Mouse (Mus musculus): ENCODE measurements around the gene Rxra. TPM values are rescaled to one million over a fixed set of nuclear protein-coding genes. Genes with fewer than 3 reads are reported as not detected.
A peak's percentile ranks its signal among the peaks of the same experiment; 100 is the strongest.

Rxra gene
- total RNA-seq, 4 experiments from 2014 or later = 127 to 155 (median 141) TPM

DNA sequence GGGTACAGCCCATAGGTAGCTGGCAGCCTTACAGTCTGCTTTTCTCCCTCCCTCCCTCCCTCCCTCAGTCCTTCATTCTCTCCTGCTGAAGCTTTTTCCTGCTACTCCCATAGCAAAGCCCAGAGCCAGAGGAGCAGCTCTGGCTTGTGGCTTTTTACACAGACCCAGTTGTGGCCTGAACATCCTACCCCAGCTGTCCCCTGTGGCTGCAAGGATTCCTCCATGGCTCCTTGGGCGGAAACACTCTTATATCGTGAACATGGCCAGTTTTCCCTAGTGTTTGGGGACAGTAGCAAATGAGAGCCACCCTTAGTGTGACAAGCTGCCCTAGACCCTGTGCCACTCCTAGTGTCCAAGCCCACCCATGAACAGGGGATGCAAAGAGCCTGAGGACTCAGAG, 58.6 kb downstream of the Rxra start:
- DNase-seq (ENCODE audit: low spot score in 2 of 2) = no peak

DNA sequence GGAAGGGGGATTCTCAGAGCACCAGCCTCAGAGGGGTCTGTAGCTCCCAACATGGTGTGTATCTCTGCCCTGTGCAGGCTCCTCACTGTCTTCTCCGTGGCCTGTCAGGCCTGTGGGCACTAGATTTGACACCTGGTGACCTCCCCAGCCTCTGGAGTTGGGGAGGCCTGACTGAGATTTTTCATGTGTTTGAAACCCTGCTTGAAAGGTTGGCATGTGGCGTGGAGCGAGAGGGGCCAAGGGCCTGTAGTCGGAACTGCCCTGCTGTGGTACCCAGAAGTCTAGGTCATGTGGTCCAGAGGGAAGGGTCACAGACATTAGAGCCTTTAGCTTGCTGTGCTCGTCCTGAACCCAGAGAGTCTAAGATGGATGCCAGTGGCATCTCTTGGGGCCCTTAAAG, 60.6 kb downstream of the Rxra start:
- DNase-seq (ENCODE audit: low spot score in 2 of 2) = no peak

DNA sequence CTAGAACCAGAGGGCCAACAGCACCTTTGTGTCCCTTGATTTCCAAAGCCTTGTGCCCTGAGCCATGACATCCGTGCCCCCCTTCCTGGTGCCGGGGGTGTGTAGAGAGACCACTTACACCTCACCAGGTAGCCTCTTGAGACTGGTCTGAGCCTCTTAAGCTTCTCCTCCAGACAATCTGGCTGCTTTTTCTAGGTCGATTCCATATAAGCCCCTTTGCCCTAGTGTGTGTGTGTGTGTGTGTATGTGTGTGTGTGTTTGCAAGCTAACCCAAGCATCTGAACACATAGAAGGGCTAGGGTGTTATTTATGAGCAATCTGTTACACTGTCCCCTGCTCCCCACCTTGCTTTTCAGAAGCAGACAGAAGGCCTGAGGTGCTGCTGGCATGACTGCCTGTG, 62.2 kb downstream of the Rxra start:
- no peak for DNase-seq (ENCODE audit: low spot score in 2 of 2)

DNA sequence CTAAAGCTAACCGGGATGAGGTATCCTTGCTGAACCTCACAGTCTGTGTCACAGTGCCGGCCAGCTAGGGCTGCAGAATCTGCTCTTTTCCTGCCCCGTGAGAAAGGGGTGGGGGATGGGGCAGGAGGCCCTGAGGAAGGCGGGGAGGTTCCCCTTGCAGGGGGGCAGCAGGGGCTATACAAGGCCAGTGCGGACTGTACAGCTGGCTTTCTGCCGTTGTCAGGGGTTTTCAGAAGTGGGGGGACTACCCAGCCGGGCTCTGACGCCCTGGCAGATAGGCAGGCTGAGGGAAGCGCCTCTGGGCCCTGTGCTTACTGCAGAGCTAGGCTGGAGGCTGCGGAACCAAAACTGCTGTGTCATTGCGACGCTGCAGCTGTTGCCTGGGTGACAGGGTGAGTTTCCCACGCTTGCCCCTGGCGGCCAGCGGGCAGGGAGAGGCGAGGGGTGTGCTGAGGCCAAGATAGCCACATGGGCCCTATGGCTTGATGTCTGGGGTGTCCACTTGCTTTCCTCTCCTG, 63.9 kb downstream of the Rxra start:
- peak; percentile 82 to 85 for DNase-seq (ENCODE audit: low spot score in 2 of 2)

DNA sequence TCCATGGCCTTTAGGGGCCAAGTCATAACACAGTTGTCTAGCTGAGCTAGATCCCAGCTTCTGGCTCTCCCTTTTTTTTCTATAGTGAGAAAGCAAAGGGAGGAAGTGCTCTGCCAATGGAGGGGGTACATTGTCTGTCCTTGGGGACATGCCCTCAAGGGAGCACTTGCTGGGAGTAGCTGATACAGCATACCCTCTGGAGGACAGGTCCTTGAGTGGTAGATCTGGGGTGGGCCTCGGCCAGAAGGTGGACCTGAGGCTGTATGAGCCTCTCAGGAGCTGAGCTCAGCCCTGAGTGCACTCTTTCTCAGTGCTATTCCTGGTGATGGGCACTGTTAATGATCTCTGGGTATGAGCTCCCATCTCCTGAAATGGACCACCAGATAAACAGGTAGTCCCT, 66.9 kb downstream of the Rxra start:
- DNase-seq (ENCODE audit: low spot score in 2 of 2) = no peak

DNA sequence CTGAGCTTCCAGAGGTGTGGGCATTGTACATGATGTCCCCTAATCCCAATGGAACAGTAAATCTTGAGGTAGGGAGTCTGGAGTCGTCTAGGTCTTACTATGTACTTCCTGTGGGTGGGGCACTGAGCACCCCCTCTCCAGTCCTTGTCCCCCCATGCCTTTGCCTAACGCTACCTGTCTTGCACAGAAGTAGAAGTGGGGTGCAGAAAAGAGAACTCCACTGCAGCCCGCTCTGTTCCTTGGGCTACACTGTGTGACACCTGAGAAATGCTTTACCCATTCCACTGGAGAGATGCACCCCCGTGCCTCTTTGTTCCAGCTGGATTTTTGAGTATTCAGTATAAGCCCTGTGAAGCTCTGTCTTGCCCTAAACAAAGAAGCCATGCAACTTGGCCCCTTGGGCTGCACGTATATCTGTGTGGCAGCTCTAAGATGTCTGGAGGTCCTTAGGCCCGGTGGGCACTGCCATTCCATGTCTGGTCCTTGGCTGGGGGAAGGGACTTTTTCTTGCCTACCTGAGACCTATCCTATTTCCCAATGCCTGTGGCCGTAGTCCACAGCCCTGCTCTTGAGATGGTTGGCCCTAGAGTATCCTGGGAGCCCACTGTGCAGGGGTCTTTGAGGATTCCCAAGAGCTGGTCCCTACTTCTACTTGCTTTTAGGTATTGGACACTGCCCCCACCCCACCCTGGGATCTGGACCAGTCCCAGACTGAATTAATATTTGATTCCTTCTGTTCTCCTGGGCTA, 67.8 kb downstream of the Rxra start:
- no peak for DNase-seq (ENCODE audit: low spot score in 2 of 2)

DNA sequence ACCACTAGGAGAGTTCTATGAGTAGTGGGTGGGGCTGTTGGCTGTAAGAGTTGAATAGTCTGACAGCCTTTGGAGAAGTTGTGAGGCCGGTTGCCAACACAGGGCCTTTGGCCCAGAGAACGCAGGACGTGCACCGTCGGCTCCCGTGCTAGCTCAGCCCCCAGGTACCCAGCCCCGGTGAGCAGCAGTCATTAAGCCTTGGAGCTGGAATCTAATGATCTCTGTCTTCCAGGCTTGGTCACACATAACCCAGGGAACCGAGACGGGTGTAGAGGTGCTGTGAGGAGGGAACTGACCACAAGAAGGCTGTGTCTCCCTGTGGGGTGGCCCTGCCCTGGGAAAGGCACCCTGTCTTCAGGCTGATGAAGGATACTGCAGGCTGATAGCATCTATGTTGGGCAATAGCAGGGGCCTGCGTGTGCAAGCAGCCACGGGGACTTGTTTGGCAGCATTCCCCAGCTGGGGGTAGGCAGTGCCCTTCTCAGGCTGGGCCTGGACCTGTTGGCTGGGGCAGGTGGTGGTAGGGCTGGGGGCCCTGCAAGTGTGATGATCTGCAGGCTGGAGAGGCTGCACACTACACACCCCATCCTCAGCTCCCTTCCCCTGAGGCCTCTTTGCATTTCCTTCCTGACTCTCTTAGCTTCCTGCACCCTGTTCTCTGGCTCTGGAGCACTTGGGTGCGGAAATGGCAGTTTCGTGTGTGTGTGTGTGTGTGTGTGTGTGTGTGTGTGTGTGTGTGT, 68.5 kb downstream of the Rxra start:
- no peak for DNase-seq (ENCODE audit: low spot score in 2 of 2)

DNA sequence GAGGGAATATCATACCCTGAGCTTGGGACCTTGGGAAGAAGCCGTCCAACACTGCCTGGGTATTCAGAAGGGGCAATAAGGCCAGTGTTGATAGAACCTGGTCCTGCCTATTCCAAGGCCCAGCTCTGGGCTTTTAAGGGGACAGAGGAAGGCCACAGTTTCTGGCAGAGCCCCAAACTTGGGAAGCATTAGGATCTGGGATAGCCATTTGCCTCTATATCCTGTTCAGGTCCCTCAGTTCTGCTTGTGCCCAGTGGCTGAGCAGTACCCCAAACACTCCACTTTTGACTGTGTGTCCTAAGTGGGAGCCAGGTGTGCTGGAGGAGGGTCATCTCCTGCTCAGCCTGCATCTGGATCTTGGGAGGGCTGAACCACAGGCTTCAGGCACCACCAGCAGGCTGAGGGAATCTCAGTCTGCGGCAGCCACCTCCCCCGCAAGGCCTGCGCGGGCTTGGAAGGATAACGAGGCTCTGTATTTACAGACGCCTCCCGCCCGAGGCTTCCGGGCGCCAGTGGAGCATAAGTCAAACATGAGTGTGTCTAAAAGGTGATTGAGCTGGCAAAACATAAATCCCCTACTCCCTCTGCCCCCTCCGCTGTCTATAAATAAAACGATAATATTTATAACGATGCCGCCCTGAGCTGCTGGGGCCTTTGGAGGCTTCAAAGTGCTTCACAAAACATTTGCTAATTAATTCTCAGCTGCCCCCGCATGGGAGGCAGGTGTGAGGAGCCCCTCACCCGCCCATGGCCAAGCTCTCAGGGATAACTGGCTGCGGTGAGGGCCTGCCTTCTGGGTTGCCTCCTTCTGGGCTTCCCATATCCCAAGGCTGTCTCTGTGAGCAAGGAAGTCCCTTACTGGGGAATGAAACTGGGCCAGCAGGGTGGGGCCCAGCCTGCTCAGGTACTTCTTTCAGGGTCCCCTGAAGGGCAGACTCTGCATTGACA, 69.7 kb downstream of the Rxra start:
- peak in 1 of 2 experiments; percentile 37 for DNase-seq (ENCODE audit: low spot score in 2 of 2)

DNA sequence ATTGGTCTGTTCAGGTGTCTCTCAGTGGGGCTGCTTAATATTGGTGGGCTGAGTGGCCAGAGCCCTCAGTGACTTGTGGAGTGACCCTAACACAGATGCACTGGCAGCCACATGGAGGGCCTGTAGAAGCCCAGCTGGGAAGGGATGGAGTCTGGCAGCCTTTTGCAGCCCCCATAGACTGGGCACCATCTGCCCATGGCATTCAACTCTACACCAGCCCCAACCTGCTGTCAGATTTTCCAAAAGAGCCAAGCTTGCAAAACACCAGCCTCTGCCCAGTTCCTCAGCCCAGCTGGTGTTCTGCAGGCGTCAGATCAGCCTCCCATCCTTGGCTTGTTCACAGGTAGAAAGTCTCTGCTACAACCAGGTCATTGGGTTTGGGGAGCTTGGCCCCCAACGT, 70.6 kb downstream of the Rxra start:
- no peak for DNase-seq (ENCODE audit: low spot score in 2 of 2)

DNA sequence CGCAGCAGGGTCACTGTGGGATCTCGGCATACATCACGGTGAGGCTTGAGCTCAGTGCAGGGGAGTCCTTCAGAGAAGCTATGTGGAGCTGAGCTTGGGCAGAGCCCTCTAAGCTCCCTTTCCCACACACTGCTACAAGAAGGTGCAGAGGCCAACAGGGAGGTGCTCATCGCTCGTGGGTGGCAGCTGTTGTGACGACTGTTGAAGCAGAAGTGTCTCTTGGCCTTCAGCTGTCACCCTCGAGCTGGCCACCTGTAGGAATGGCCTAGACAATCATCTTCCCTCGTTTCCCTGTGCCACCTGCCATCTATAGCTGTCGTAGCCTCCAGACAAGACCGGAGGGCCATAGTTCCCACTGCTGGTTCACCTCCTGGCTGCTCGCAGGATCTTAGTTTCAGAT, 72.7 kb downstream of the Rxra start:
- no peak for DNase-seq (ENCODE audit: low spot score in 2 of 2)

DNA sequence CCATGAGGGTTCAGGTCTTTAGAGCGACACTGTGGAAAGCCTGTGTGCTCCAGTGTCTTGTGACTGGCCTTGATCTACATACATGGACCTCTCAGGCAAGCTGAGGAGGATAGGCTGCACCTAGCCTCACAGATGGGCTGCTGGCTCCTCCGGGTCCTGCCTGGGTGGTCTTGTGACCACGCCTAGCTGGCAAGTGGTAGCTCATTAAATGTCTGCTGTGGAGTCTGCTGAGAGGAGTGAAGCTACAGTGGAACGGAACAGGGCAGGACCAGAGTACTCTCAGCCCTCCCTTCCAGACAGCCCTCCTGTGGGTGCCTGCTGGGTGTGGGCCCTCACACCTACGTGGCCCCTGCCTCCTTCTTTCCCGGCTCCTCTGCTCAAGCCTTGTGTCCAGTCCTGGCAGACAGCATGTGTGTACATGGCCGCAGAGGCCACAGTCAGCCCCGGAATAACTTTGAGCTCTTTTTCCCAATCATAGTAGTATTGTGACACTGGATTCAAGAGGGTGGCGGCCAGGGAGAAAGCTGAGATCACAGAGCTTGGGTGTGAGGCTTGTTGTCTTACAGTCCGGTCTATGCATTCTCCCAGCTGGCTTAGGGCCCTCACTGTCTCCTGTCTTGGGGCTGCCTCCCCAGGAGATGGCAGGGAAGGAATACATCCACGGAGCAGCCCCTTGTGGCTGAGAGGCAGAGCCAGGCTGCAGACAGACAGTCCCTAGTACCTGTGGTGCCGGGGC, 74.3 kb downstream of the Rxra start:
- DNase-seq (ENCODE audit: low spot score in 2 of 2) = no peak

DNA sequence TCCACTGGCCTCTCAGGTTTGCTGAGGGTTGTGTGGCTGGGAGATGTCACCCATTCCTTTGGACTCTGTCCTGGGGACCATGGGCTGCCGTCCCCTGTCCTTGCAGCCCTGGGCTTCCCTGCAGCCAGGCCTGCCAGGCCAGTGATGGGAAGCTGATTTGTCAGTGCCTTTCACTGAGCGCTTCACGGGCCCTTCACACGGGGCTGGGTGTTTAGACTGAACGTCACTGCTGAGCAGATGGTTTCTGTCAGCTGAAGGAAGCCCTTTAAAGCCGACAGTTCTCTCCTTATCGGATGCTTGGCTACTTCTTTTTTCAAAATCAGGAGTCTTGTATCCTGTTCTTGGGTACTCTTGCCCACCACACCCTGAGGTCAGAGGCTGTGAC, 74.9 kb downstream of the Rxra start:
- no peak for DNase-seq (ENCODE audit: low spot score in 2 of 2)

DNA sequence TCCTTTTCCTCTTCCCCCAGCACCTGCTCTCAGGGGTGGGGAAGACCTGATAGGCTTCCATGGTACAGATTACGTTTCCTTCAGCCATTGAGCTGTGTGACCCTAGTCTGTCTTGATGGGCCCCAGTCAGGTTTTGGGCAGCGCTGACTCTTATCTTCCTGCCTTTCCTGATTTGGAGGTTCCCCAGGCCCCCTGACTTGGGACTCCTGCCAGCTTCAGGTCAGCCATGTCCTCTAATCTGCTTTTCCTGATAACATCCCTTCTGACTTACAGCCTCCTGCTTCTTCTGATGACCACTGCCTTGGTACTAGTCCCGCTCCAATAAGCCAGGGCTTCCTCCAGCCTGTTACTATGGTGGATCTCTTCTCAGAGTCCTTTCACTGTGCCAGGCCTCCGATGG, 75.6 kb downstream of the Rxra start:
- no peak for DNase-seq (ENCODE audit: low spot score in 2 of 2)

DNA sequence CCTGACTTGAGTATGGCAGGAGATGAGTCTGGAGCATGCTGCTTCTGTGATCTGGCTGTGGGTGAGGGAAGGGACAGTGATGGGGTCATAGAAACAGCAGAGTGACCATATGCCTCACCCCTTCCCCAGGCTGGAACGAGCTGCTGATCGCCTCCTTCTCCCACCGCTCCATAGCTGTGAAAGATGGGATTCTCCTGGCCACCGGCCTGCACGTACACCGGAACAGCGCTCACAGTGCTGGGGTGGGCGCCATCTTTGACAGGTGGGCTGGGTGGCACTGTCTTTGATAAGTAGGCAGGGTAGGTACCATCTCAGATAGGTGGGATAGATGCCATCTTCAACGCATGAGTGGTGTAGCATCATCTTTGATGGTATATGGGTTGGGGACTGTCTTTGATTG, 77.9 kb downstream of the Rxra start:
- no peak for DNase-seq (ENCODE audit: low spot score in 2 of 2)

DNA sequence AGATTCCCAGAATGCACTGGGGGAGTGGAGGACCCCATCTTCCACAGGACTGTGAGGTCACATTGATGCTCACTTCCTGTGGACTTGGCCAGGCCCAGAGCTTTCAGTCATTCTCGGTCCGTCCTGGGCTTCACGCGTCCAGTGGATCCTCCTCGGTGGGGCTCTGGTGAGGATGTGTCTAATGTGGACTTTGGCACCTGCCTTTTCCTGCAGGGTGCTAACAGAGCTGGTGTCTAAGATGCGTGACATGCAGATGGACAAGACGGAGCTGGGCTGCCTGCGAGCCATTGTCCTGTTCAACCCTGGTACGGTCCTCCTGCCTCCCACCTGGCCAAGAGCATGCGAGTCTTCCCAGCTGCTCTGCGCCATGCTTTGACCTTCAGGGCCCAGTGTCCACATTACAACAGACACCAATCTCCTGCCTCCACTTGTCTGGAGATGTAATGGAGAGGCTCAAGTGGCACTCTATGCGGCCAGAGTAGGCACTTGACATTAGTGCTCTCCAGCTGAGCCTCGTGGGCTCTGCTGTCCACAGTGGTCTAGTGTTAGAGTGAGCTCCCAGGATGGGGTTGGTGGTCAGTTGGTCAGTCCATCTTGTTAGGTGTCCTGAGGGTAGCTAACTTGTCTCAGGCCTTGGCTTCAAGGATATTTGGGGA, 79.9 kb downstream of the Rxra start:
- no peak for DNase-seq (ENCODE audit: low spot score in 2 of 2)

DNA sequence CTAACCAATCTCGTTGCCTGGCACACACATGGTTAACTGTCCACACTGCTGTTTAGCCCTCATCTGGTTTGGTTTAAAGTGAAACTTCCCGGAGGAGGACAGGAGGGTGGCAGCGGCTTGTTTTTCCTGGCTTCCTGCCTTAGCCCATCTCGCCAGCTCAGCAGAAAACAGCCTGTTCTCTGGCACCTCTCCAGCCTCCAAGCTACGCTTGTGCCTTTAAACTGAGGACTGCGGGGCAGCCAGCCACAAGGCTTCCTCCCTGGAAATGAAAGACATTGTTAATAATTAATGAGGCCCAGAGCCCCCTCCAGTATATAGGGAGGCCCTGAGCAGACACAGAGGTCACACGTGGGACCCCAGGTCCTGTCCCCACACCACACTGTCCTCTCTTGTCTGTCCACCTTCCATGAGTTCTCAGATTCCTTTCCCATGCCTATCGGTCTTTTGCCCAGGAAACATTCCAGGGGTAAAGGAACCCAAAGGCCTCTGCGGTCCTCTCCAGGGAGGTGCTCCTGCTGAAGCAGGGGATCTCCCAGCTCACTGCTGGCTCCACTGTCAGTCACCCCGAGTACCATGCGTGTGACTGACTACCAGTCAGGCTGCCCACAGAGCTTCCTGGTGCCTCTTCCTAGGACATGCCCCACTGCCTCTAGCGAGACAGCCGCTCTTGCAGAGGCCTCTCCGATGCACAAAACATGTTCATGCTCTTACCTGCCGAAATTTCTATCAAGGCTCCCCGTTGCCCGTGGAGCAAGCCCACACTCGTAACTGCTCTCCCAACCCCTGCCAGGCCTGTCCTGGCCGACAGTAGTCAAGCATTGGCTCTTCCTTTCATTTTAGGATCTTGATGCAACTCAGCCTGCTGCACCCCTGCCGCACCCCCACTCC, 82.4 kb downstream of the Rxra start:
- DNase-seq (ENCODE audit: low spot score in 2 of 2) = peak; percentile 92 to 93

DNA sequence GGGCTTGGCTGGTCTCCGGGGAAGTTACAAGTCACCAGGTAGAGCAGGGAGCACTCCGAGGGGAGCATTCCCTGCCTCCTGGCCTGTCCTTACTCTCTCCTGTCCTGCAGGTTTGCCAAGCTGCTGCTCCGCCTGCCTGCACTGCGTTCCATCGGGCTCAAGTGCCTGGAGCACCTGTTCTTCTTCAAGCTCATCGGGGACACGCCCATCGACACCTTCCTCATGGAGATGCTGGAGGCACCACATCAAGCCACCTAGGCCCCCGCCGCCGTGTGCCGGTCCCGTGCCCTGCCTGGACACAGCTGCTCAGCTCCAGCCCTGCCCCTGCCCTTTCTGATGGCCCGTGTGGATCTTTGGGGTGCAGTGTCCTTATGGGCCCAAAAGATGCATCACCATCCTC, 83.2 kb downstream of the Rxra start:
- no peak for DNase-seq (ENCODE audit: low spot score in 2 of 2)

DNA sequence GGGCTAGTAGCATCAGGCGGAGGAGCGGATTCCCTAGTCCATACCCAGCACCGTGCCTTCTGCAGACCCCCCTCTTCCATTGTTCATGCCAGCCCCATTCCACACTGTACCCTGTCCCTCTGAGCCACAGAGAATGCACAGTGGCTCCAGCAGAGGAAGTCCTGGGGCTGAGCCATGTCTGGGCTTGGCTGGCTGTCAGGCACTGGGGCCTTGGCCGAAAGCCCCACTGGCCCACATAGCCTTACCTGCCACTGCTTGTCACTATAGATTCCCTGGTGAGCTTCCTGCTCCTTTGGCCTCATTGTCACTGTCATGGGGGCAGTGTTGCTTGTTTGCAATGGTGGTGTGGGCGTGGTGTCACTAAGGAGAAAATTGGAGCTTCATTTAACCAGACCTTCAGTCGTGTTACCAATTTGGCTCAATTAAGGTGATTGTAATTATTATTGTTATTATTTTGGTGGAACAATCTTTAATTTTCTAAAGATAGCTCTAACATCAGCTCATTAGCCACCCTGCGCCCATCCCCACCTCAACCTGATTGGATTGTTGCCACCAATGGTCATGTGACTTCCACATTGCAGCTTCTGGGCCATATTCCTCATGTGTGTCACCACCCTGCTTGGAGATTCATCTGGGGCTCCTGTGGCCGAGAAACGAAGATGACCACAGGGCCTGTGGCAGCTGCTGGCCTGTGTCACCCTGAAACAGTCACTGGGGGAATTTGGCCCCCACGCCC, 85.2 kb downstream of the Rxra start:
- no peak for DNase-seq (ENCODE audit: low spot score in 2 of 2)

DNA sequence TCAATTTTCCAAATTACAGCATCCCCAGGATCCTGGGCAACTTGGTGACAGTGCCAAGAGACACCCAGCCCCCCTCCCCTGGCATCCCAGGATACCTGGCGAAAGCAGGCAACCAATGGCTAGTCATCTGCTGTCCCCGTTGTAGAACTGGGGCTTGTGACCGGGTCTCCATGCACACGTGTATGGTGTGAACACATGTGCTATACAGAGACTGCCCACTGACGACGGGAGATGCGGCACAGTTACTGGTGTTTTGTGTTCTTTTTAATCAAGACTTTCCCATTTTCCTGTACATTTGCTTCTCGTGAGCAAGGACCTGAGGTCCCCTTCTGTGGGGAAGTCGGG, 85.7 kb downstream of the Rxra start:
- no peak for DNase-seq (ENCODE audit: low spot score in 2 of 2)
